Mouse (Mus musculus): ENCODE measurements at regions not wholly inside any gene's neighbourhood (a gene's known extent, or its start where the extent isn't known, plus 50 kb on each side); places are given as distances from the start of the nearest gene placed in this dataset.

DNA sequence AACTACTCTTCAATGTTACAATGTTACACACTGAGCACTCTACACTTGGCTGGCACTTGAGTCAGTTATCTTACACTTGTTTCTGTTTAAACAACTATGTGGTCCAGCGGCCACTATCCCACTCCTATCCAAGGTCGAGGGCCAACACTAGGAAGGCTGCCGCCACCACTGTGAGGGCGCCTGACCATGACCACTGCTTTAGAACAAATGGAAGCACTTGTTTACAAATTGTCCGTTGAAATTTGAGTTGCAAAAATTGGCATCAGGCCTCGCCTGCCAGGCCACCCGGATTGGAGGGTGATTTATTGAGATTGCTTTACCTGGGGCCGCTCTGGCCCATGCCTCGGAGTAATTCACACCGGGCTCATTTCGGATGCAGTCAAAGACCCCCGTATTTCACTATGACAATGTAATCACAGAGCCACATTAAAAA is 83.5 kb upstream of the A530016L24Rik start:
- Histone ChIP-seq H3K9me3 (no peaks in the 10 kb centered on the region), H3K27me3 (peaks cover 15% of the 10 kb centered on the region; the same call in 1 of the 2 replicates), H3K27ac (no peak overlapping the region), H3K4me3 (replicated peaks) (no peak overlapping the region), H3K36me3 (no peaks in the 10 kb centered on the region), H3K4me2 (replicated peaks) (no peak overlapping the region), H3K4me1 (replicated peaks) (peaks cover 9% of the 10 kb centered on the region), H3K9ac (replicated peaks) (no peak overlapping the region)
- ATAC-seq: no peak
- 85% methylated on average over 12 of the region's 12 CpGs for WGBS

DNA sequence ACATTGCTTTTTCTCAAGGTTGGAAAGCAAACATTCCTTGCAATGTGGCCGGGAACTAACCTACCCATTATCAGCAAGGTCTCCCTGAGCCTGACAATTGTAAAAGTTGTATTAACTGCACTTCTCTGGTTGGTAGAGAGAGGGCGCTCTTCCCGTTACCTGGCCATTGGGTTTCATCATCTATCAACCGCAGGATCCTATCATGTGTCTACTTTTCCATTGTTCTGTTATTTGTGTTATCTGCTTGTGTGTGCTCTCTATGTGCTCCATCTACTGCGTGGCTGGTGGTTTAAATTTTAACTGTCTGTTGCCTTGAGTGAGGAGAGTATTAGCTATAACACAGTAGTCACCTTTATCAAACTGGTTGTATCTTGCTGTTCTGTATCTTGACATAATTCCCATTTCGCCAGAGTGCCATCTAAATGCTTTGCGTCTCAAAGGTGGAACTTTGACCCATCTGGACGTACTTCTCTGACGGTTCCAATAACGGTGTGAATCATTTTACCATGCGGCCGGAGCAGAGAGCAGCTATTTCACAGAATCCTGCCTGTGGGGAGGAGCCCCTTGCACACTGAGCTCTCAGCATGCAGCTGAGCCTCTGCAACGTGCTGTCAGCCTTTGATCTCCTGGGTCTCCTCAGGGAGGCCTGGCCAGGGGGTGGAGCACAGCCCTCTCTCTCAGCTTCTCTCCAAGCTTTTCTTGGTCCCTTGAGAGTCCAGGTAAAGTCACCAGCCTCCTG is 77.5 kb upstream of the A530016L24Rik start:
- Histone ChIP-seq H3K9ac (replicated peaks) (no peak overlapping the region), H3K36me3 (no peaks in the 10 kb centered on the region), H3K9me3 (no peaks in the 10 kb centered on the region), H3K27me3 (peaks cover 11% of the 10 kb centered on the region), H3K4me1 (replicated peaks) (peaks cover 40% of the 10 kb centered on the region), H3K4me3 (replicated peaks) (no peak overlapping the region), H3K4me2 (replicated peaks) (no peak overlapping the region), H3K27ac (peak overlapping the region; percentile 4; the same call in 1 of the 2 replicates)
- ATAC-seq: peak; percentile 57; the same call in 1 of the 2 replicates
- 11% methylated on average over 13 of the region's 13 CpGs for WGBS

- 40% methylated on average over 2 of the region's 2 CpGs for WGBS
- no peak for ATAC-seq
- H3K9me3 ChIP-seq: no peaks in the 10 kb centered on the region
- no peaks in the 10 kb centered on the region for H3K36me3 ChIP-seq
- H3K4me2 ChIP-seq (replicated peaks): no peak overlapping the region
- H3K27me3 ChIP-seq: peaks cover 11% of the 10 kb centered on the region
- H3K4me3 ChIP-seq (replicated peaks): no peak overlapping the region
- H3K4me1 ChIP-seq (replicated peaks): peaks cover 40% of the 10 kb centered on the region
- H3K27ac ChIP-seq: 0 out of 2 replicates have a peak overlapping the region, but pooled peaks have one; percentile 4
- no peak overlapping the region for H3K9ac ChIP-seq (replicated peaks)
These were observed 76.9 kb upstream of the A530016L24Rik start for GRCm38 (mm10) chr12:112412351-112412697.

DNA sequence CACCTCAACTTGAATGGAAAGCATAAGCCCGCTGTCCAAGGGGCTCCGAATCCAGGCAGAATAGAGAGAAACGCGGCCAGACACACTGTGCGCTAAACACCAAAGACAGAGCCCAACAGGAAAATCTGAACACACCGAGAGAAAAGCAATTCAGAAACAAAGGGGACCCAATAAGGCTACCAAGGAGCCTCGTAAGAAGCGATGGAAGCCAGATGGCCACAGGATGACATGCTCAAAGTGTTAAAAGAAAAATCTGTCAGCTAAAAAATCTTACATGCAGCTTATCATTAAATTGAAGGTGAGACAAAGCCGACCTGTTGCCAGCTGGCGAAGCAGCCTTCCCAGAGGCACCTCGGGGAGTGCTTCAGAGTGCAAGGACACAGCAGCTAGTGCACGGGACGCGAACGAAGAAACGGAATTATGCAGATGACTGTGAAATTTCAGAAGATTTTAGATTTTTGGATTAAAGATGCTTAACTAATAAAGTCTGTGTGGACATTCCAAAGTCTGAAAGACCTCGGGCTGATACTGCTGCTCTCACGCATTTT is 73.2 kb upstream of the A530016L24Rik start:
- Histone ChIP-seq H3K36me3 (no peaks in the 10 kb centered on the region), H3K27me3 (no peaks in the 10 kb centered on the region; the same call in 1 of the 2 replicates), H3K9me3 (no peaks in the 10 kb centered on the region), H3K27ac (0 out of 2 replicates have a peak overlapping the region, but pooled peaks have one; percentile 9), H3K9ac (replicated peaks) (no peak overlapping the region), H3K4me3 (replicated peaks) (no peak overlapping the region), H3K4me2 (replicated peaks) (no peak overlapping the region), H3K4me1 (replicated peaks) (peaks cover 29% of the 10 kb centered on the region)
- WGBS: 66% methylated on average over 18 of the region's 18 CpGs
- no peak for ATAC-seq

- H3K4me2 ChIP-seq (replicated peaks): no peak overlapping the region
- WGBS: 88% methylated on average over 13 of the region's 13 CpGs
- no peak overlapping the region for H3K27ac ChIP-seq
- H3K36me3 ChIP-seq: no peaks in the 10 kb centered on the region
- H3K4me3 ChIP-seq (replicated peaks): no peak overlapping the region
- H3K4me1 ChIP-seq (replicated peaks): peaks cover 24% of the 10 kb centered on the region
- H3K9me3 ChIP-seq: no peaks in the 10 kb centered on the region
- H3K27me3 ChIP-seq: no peaks in the 10 kb centered on the region; the same call in 1 of the 2 replicates
- no peak for ATAC-seq
- no peak overlapping the region for H3K9ac ChIP-seq (replicated peaks)
These were observed 72.7 kb upstream of the A530016L24Rik start for GRCm38 (mm10) chr12:112416537-112416936.

DNA sequence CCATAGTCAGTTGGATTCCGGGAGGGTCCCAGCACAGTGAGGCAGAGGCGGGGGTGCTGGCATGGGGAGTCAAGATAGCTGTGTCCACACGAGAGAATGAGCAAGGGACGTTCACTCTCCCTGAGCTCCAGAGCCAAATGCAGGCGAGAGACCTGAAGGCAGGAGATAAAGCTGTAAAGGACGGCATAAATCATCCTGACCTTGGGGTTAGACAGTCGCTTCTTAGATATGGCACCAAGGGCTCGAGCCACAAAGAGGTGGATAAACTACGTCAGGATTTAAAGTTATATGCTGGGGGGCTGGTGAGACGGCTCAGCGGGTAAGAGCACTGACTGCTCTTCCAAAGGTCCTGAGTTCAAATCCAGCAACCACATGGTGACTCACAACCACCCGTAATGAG is 70.6 kb upstream of the A530016L24Rik start:
- no peak overlapping the region for H3K4me2 ChIP-seq (replicated peaks)
- no peak overlapping the region for H3K9ac ChIP-seq (replicated peaks)
- H3K4me1 ChIP-seq (replicated peaks): peaks cover 20% of the 10 kb centered on the region
- H3K27ac ChIP-seq: no peak overlapping the region
- no peaks in the 10 kb centered on the region for H3K36me3 ChIP-seq
- WGBS: 87% methylated on average over 12 of the region's 12 CpGs
- ATAC-seq: no peak
- no peaks in the 10 kb centered on the region for H3K27me3 ChIP-seq
- H3K9me3 ChIP-seq: no peaks in the 10 kb centered on the region
- H3K4me3 ChIP-seq (replicated peaks): no peak overlapping the region

DNA sequence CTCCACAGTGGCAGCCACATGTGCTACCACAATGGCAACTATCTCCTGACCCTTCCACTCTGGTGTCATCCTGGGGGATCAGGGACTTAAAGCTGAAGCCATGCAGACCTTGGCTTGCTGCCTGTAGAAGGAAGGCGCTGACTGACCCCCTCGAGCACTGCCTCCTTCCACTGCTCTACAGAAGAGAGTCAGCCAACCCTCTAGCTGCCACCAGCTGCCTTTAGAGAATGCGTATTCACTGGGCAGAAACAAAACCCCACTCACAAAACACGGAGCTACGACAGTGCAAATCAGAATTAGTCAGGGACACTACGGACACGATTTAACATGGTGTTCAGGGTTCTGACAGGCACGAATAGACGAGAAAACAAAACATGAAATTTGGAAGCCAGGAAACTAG is 67.1 kb upstream of the A530016L24Rik start:
- Histone ChIP-seq H3K27ac (no peak overlapping the region; the same call in 1 of the 2 replicates), H3K9ac (replicated peaks) (no peak overlapping the region), H3K4me1 (replicated peaks) (peaks cover 9% of the 10 kb centered on the region), H3K27me3 (peaks cover 3% of the 10 kb centered on the region; the same call in 1 of the 2 replicates), H3K4me3 (replicated peaks) (no peak overlapping the region), H3K9me3 (no peaks in the 10 kb centered on the region), H3K36me3 (no peaks in the 10 kb centered on the region), H3K4me2 (replicated peaks) (no peak overlapping the region)
- 48% methylated on average over 9 of the region's 9 CpGs for WGBS
- peak; percentile 60; the same call in 1 of the 2 replicates for ATAC-seq

DNA sequence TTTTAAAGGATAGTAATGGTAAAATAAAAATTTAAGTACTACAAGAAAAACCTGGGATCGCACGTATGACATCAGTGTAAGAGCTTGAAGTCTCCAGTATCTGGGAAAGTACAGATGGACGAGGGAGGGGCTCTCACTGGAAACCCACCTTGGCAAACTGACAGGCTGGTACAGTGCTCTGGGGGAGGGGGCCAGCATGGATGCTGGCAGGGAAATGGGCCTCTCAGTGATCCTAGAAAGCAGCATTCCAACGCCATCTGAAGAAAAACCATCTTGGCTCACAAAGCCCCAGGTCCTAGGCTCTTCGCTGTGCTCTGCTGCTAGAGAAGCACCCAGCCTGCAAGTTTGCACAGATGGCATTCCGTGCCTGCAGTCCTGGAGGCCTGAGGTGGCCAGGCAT is 65.1 kb upstream of the A530016L24Rik start:
- Histone ChIP-seq H3K4me3 (replicated peaks) (no peak overlapping the region), H3K9me3 (no peaks in the 10 kb centered on the region), H3K27me3 (peaks cover 4% of the 10 kb centered on the region; the same call in 1 of the 2 replicates), H3K9ac (replicated peaks) (no peak overlapping the region), H3K4me1 (replicated peaks) (peaks cover 15% of the 10 kb centered on the region), H3K36me3 (no peaks in the 10 kb centered on the region), H3K4me2 (replicated peaks) (no peak overlapping the region), H3K27ac (no peak overlapping the region)
- ATAC-seq: no peak
- 94% methylated on average over 6 of the region's 6 CpGs for WGBS

GRCm38 (mm10) chr12:112426681-112427080 is 62.6 kb upstream of the A530016L24Rik start:
- 82% methylated on average over 9 of the region's 9 CpGs for WGBS
- peaks cover 27% of the 10 kb centered on the region for H3K4me1 ChIP-seq (replicated peaks)
- H3K27me3 ChIP-seq: peaks cover 6% of the 10 kb centered on the region; the same call in 1 of the 2 replicates

GRCm38 (mm10) chr12:112430104-112430846 is 59.0 kb upstream of the A530016L24Rik start:
- H3K36me3 ChIP-seq: no peaks in the 10 kb centered on the region
- WGBS: 75% methylated on average over 22 of the region's 22 CpGs
- no peak for ATAC-seq
- peaks cover 6% of the 10 kb centered on the region; the same call in 1 of the 2 replicates for H3K27me3 ChIP-seq
- H3K9ac ChIP-seq (replicated peaks): no peak overlapping the region
- H3K27ac ChIP-seq: no peak overlapping the region
- peaks cover 41% of the 10 kb centered on the region for H3K4me1 ChIP-seq (replicated peaks)
- H3K9me3 ChIP-seq: no peaks in the 10 kb centered on the region
- no peak overlapping the region for H3K4me2 ChIP-seq (replicated peaks)
- H3K4me3 ChIP-seq (replicated peaks): no peak overlapping the region

More at GRCm38 (mm10) chr12:112426681-112427080, 62.6 kb upstream of the A530016L24Rik start:
- ATAC-seq: no peak
- no peak overlapping the region for H3K4me2 ChIP-seq (replicated peaks)
- no peaks in the 10 kb centered on the region for H3K9me3 ChIP-seq
- no peak overlapping the region for H3K27ac ChIP-seq
- H3K36me3 ChIP-seq: no peaks in the 10 kb centered on the region
- H3K9ac ChIP-seq (replicated peaks): no peak overlapping the region
- H3K4me3 ChIP-seq (replicated peaks): no peak overlapping the region

GRCm38 (mm10) chr12:112433315-112433714 is 55.9 kb upstream of the A530016L24Rik start:
- Histone ChIP-seq H3K9ac (replicated peaks) (no peak overlapping the region), H3K4me3 (replicated peaks) (no peak overlapping the region), H3K27me3 (peaks cover 7% of the 10 kb centered on the region), H3K27ac (no peak overlapping the region), H3K4me2 (replicated peaks) (no peak overlapping the region), H3K4me1 (replicated peaks) (peaks cover 46% of the 10 kb centered on the region), H3K9me3 (no peaks in the 10 kb centered on the region), H3K36me3 (no peaks in the 10 kb centered on the region)
- 12% methylated on average over 12 of the region's 12 CpGs for WGBS
- peak; percentile 48 for ATAC-seq

Data from midbrain, embryonic 13.5 days (tissue).